Mouse (Mus musculus): ENCODE data around the gene Etl4. TPM values are rescaled to one million over a fixed set of nuclear protein-coding genes. Genes with fewer than 3 reads are reported as not detected.

Gene Etl4
- total and polyA plus RNA-seq, 3 experiments: not detected

GRCm38 (mm10) chr2:20216275-20216674, 306.7 kb downstream of the Etl4 start:
- Histone ChIP-seq H3K27me3 (ENCODE audit: control insufficient read depth in 1 of 2, insufficient read depth in 2 of 2, low read length in 2 of 2) (no peaks in the 10 kb centered on the region), H3K4me3 (ENCODE audit: control insufficient read depth in 1 of 2, insufficient read depth in 1 of 2, low read depth in 2 of 2, low read length in 2 of 2) (no peak overlapping the region), H3K9ac (ENCODE audit: control insufficient read depth, low read depth, low read length, poor library complexity, severe bottlenecking) (no peak overlapping the region), H3K9me3 (replicated peaks; ENCODE audit: insufficient read depth, low read length) (no peaks in the 10 kb centered on the region), H3K79me2 (ENCODE audit: control insufficient read depth, insufficient read depth, low read length, poor library complexity) (no peaks in the 10 kb centered on the region), H3K36me3 (ENCODE audit: control insufficient read depth in 1 of 2, insufficient read depth in 2 of 2, low read length in 2 of 2) (no peaks in the 10 kb centered on the region), H3K4me1 (ENCODE audit: control insufficient read depth in 1 of 2, insufficient read depth in 2 of 2, low read length in 2 of 2) (no peaks in the 10 kb centered on the region), H3K27ac (ENCODE audit: control insufficient read depth, low read depth, low read length) (no peak overlapping the region)
- TF ChIP-seq USF1 (IDR thresholded peaks at IDR 0.05; ENCODE audit: low read depth, low read length): no peak
- TF ChIP-seq SMC3 (IDR thresholded peaks at IDR 0.05; ENCODE audit: low read depth, low read length): no peak
- TF ChIP-seq GATA1 (IDR thresholded peaks at IDR 0.05; ENCODE audit: low read depth, low read length): no peak
- TF ChIP-seq TBP (IDR thresholded peaks at IDR 0.05; ENCODE audit: low read depth, low read length): no peak
- TF ChIP-seq UBTF (IDR thresholded peaks at IDR 0.05; ENCODE audit: borderline replicate concordance, insufficient read depth, low read depth, low read length): no peak
- TF ChIP-seq RCOR1 (IDR thresholded peaks at IDR 0.05; ENCODE audit: low read depth, low read length): no peak
- TF ChIP-seq NRF1 (IDR thresholded peaks at IDR 0.05; ENCODE audit: insufficient read depth, low read depth, low read length, poor library complexity, severe bottlenecking): no peak
- no peak for TF ChIP-seq MEF2A (IDR thresholded peaks at IDR 0.05; ENCODE audit: extremely low read depth, insufficient replicate concordance, low read depth, low read length, poor library complexity, severe bottlenecking)
- TF ChIP-seq SIN3A (IDR thresholded peaks at IDR 0.05; ENCODE audit: low read length): no peak
- TF ChIP-seq JUND (IDR thresholded peaks at IDR 0.05; ENCODE audit: low read depth, low read length): no peak
- TF ChIP-seq ZC3H11A (IDR thresholded peaks at IDR 0.05; ENCODE audit: low read depth, low read length): no peak
- no peak for TF ChIP-seq CHD1 (IDR thresholded peaks at IDR 0.05; ENCODE audit: low read depth, low read length)
- TF ChIP-seq USF2 (IDR thresholded peaks at IDR 0.05; ENCODE audit: borderline replicate concordance in 1 of 2, insufficient read depth in 1 of 2, low read depth in 1 of 2, low read length in 2 of 2): no peak
- no peak for TF ChIP-seq NELFE (IDR thresholded peaks at IDR 0.05; ENCODE audit: low read depth, low read length)
- no peak for TF ChIP-seq ZNF384 (IDR thresholded peaks at IDR 0.05; ENCODE audit: low read depth, low read length)
- TF ChIP-seq POLR2AphosphoS2 (IDR thresholded peaks at IDR 0.05; ENCODE audit: low read length): no peak
- TF ChIP-seq ZMIZ1 (IDR thresholded peaks at IDR 0.05; ENCODE audit: low read depth, low read length): no peak
- no peak for TF ChIP-seq MXI1 (IDR thresholded peaks at IDR 0.05; ENCODE audit: low read depth, low read length)
- TF ChIP-seq RAD21 (IDR thresholded peaks at IDR 0.05; ENCODE audit: low read depth, low read length): no peak
- TF ChIP-seq KAT2A (conservative IDR thresholded peaks at IDR 0.05; ENCODE audit: low read depth, low read length): no peak
- no peak for DNase-seq (ENCODE audit: low read depth, low spot score)
